Mouse (Mus musculus) CH12.LX (cell line): ENCODE results near the gene BC005624. TPM values are rescaled to one million over a fixed set of nuclear protein-coding genes. Genes with fewer than 3 reads are reported as not detected.

Experiments
- DNase-seq: peaks from one replicate; pipeline ENCODE4 v3.0.0-alpha.2; 2013; ENCODE audit errors: extremely low read depth
- H3K27ac ChIP-seq: 2 replicates; pipeline ENCODE4 v1.5.1; 2012; ENCODE audit warnings: low read depth, mild to moderate bottlenecking, control low read depth, moderate library complexity; ENCODE audit not compliant: insufficient read depth
- H3K27me3 ChIP-seq: replicated peaks from 2 replicates; pipeline ENCODE3; 2012; ENCODE audit warnings: inconsistent platforms
- H3K36me3 ChIP-seq, 2 experiments: replicated peaks in 1 of 2; 2 replicates each; pipeline versions ENCODE3 to v1.6.1; 2012; ENCODE audit warnings: inconsistent platforms in 1 of 2, low read length in 1 of 2, mild to moderate bottlenecking in 1 of 2, mixed read lengths in 1 of 2, moderate library complexity in 1 of 2; ENCODE audit not compliant: control insufficient read depth in 1 of 2, insufficient read depth in 1 of 2
- H3K4me1 ChIP-seq, 2 experiments: 2 replicates each; pipeline ENCODE4 v1.6.1; 2012; ENCODE audit warnings: inconsistent platforms in 1 of 2, moderate library complexity in 1 of 2; ENCODE audit not compliant: insufficient read depth in 2 of 2, control insufficient read depth in 1 of 2
- H3K4me2 ChIP-seq: 2 replicates; pipeline ENCODE4 v1.6.1; 2012; ENCODE audit warnings: low read depth, mild to moderate bottlenecking, control low read depth; ENCODE audit not compliant: poor library complexity, insufficient read depth, severe bottlenecking
- H3K4me3 ChIP-seq, 3 experiments: fragments of 150-350 bp in 1 of 3; sonication (generic) in 1 of 3; replicated peaks in 1 of 3; 2 replicates each; pipeline versions ENCODE3 to v1.5.1; 2011 to 2012; ENCODE audit warnings: low read depth in 2 of 3, low read length in 2 of 3, mild to moderate bottlenecking in 2 of 3, moderate library complexity in 2 of 3, control low read depth in 1 of 3, improper control_type of control experiment in 1 of 3, inconsistent platforms in 1 of 3, mixed read lengths in 1 of 3; ENCODE audit not compliant: poor library complexity in 1 of 3
- H3K79me2 ChIP-seq: replicated peaks from 2 replicates; pipeline ENCODE4 v1.6.1; 2012; ENCODE audit warnings: mild to moderate bottlenecking, moderate library complexity; ENCODE audit not compliant: control insufficient read depth, poor library complexity, insufficient read depth, severe bottlenecking; ENCODE audit errors: extremely low read depth
- H3K9ac ChIP-seq: 2 replicates; pipeline ENCODE4 v1.6.1; 2012; ENCODE audit warnings: low read depth, mild to moderate bottlenecking, control low read depth, moderate library complexity; ENCODE audit not compliant: insufficient read depth
- H3K9me3 ChIP-seq: replicated peaks from 2 replicates; pipeline ENCODE3; 2012; ENCODE audit warnings: low read length, inconsistent platforms, mixed read lengths
- BHLHE40 ChIP-seq: IDR thresholded peaks from 2 replicates; pipeline ENCODE4 v1.6.1; 2011; ENCODE audit warnings: mild to moderate bottlenecking, low read depth, low read length, improper control_type of control experiment
- CTCF ChIP-seq, 2 experiments: IDR thresholded peaks in 1 of 2; conservative IDR thresholded peaks in 1 of 2; 2 replicates each; pipeline ENCODE4 v1.5.1; 2011 to 2012; ENCODE audit warnings: low read depth in 2 of 2, low read length in 2 of 2, improper control_type of control experiment in 1 of 2, inconsistent platforms in 1 of 2, mild to moderate bottlenecking in 1 of 2, moderate library complexity in 1 of 2
- ELF1 ChIP-seq: IDR thresholded peaks from 2 replicates; pipeline ENCODE4 v1.6.1; 2014; ENCODE audit warnings: low read depth, mild to moderate bottlenecking, inconsistent platforms, low read length, improper control_type of control experiment
- EP300 ChIP-seq: IDR thresholded peaks from 2 replicates; pipeline ENCODE4 v1.6.1; 2011; ENCODE audit warnings: low read length, improper control_type of control experiment
- ETS1 ChIP-seq: conservative IDR thresholded peaks from 2 replicates; pipeline ENCODE4 v1.6.1; 2012; ENCODE audit warnings: low read depth, mild to moderate bottlenecking, inconsistent platforms, low read length, improper control_type of control experiment, moderate library complexity
- HCFC1 ChIP-seq: IDR thresholded peaks from 2 replicates; pipeline ENCODE4 v1.6.1; 2012; ENCODE audit warnings: low read depth, mild to moderate bottlenecking, inconsistent platforms, low read length, improper control_type of control experiment
- JUND ChIP-seq: conservative IDR thresholded peaks from 2 replicates; pipeline ENCODE4 v1.6.1; 2011; ENCODE audit warnings: low read depth, low read length, improper control_type of control experiment
- MAX ChIP-seq: IDR thresholded peaks from 2 replicates; pipeline ENCODE4 v1.6.1; 2011; ENCODE audit warnings: low read length, improper control_type of control experiment
- MAZ ChIP-seq: IDR thresholded peaks from 2 replicates; pipeline ENCODE4 v1.6.1; 2012; ENCODE audit warnings: low read depth, mild to moderate bottlenecking, inconsistent platforms, low read length, improper control_type of control experiment, moderate library complexity
- MXI1 ChIP-seq: IDR thresholded peaks from 2 replicates; pipeline ENCODE4 v1.6.1; 2011; ENCODE audit warnings: mild to moderate bottlenecking, low read depth, low read length, improper control_type of control experiment
- POLR2A ChIP-seq: IDR thresholded peaks from 2 replicates; pipeline ENCODE4 v1.6.1; 2011; ENCODE audit warnings: low read depth, mild to moderate bottlenecking, improper control_type of control experiment, low read length
- SMC3 ChIP-seq: IDR thresholded peaks from 2 replicates; pipeline ENCODE4 v1.6.1; 2011; ENCODE audit warnings: low read depth, low read length, improper control_type of control experiment
- UBTF ChIP-seq: IDR thresholded peaks from 2 replicates; pipeline ENCODE4 v1.6.1; 2012; ENCODE audit warnings: low read depth, mild to moderate bottlenecking, inconsistent platforms, low read length, improper control_type of control experiment, moderate library complexity
- USF2 ChIP-seq: conservative IDR thresholded peaks from 2 replicates; pipeline ENCODE4 v1.6.1; 2011; ENCODE audit warnings: low read depth, low read length, improper control_type of control experiment
- ZC3H11A ChIP-seq: IDR thresholded peaks from 2 replicates; pipeline ENCODE4 v1.6.1; 2012; ENCODE audit warnings: low read depth, mild to moderate bottlenecking, inconsistent platforms, low read length, improper control_type of control experiment
- ZNF384 ChIP-seq: IDR thresholded peaks from 2 replicates; pipeline ENCODE4 v1.6.1; 2012; ENCODE audit warnings: low read depth, low read length, improper control_type of control experiment, inconsistent platforms
- dilution Hi-C: fragments of 300-500 bp; cut with MboI; formaldehyde crosslinking; loops from 2 replicates; pipeline ENCODE4 v1.14.3; 2020; ENCODE audit warnings: low sequenced_read_pairs; ENCODE audit not compliant: extremely low pct_unique_long_range_greater_than_20kb, extremely low pct_ligation_motif_present
- in situ Hi-C: fragments of 300-500 bp; cut with MboI; formaldehyde crosslinking; loops from 3 replicates; pipeline ENCODE4 v1.14.3; 2019; ENCODE audit warnings: low sequenced_read_pairs, low pct_ligation_motif_present, low pct_unique_long_range_greater_than_20kb, mixed read lengths
- polyA plus RNA-seq: library from polyadenylated mRNA; unstranded; fragments of >175 nt; gene quantifications from 2 replicates; pipeline ENCODE4 v1.2.1, GENCODE M21; 2012; ENCODE audit warnings: low read depth; ENCODE audit not compliant: insufficient read length
- total RNA-seq, 2 experiments: library from RNA; depleted of rRNA; stranded (reverse); fragments of 300-350 nt in 1 of 2; fragments of >200 nt in 1 of 2; gene quantifications; 2 replicates each; pipeline ENCODE4 v1.2.3; 2012 to 2014

The BC005624 gene
- total and polyA plus RNA-seq, 3 experiments, result 40.5 to 68.1 (median 43.2) TPM

DNA sequence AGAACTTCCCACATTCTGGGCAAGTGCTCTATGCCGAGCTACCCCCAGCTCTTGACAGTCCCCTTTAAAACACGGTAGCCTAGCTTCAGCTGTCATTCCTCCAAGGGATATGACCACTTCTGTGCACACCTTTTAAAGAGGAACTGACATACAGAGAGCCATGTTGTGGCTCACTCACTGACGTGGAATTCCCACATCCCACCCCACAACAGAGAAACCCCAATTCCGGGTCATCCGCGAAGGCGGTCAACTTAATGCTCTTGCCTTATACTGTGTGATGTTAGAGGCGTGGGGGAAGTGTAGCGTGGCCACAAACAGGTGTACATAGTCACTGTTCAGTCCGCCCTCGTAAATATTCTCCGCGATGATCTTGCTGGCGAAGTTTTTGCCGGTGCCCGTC lies 15.2 kb downstream of the BC005624 start:
- peak overlapping the region; percentile 90 for H3K9ac ChIP-seq
- in situ Hi-C loops (no loop called here), dilution Hi-C loops (no loop called here)
- H3K4me3 ChIP-seq, result peak overlapping the region; percentile 87 to 99 (median 98)
- peaks cover 19% of the 10 kb centered on the region for H3K79me2 ChIP-seq
- H3K4me2 ChIP-seq, result peak overlapping the region; percentile 67
- TF ChIP-seq POLR2A (no peak), CTCF (conservative IDR thresholded peaks at IDR 0.05 in 1 of 2, IDR thresholded peaks at IDR 0.05 in 1 of 2; ENCODE audit: low read depth in 2 of 2, low read length in 2 of 2) (no peak), BHLHE40 (0 out of 2 replicates have a peak, but pooled peaks have one; percentile 18), SMC3 (no peak), MAZ (0 out of 2 replicates have a peak, but pooled peaks have one; percentile 35)
- H3K9me3 ChIP-seq, result no peaks in the 10 kb centered on the region
- H3K27me3 ChIP-seq, result no peaks in the 10 kb centered on the region
- no peak overlapping the region for H3K27ac ChIP-seq
- peaks cover 34 to 61% of the 10 kb centered on the region in 2 experiments for H3K36me3 ChIP-seq
- H3K4me1 ChIP-seq, result peaks cover 3 to 19% of the 10 kb centered on the region in 2 experiments
- peak; percentile 21 for DNase-seq

DNA sequence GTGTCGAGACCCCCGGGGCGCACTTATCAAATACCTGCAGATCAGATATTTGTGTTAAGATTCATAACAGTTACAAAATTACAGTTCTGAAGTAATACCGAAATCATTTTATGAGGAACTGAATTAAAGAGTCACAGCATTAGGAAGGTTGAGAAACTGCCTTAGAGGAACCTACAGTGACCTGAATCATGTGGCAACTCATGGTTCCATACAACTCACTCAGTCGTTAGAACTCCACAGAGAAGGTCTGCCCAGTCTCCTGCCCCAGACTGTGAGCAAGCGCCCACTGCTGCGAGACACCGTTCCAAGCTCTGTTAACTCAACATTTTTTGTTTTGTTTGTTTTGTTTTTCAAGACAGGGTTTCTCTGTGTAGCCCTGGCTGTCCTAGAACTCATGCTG lies 16.4 kb downstream of the BC005624 start:
- in situ Hi-C loops, result no loop called here
- no peaks in the 10 kb centered on the region for H3K9me3 ChIP-seq
- peaks cover 19% of the 10 kb centered on the region for H3K79me2 ChIP-seq
- no peak overlapping the region for H3K9ac ChIP-seq
- no peaks in the 10 kb centered on the region for H3K27me3 ChIP-seq
- no peak overlapping the region for H3K27ac ChIP-seq
- no peak overlapping the region for H3K4me2 ChIP-seq
- peaks cover 46 to 66% of the 10 kb centered on the region in 2 experiments for H3K36me3 ChIP-seq
- DNase-seq, result no peak
- peaks cover 3 to 19% of the 10 kb centered on the region in 2 experiments for H3K4me1 ChIP-seq
- no peak overlapping the region for H3K4me3 ChIP-seq
- dilution Hi-C loops, result no loop called here
- TF ChIP-seq JUND, result no peak

DNA sequence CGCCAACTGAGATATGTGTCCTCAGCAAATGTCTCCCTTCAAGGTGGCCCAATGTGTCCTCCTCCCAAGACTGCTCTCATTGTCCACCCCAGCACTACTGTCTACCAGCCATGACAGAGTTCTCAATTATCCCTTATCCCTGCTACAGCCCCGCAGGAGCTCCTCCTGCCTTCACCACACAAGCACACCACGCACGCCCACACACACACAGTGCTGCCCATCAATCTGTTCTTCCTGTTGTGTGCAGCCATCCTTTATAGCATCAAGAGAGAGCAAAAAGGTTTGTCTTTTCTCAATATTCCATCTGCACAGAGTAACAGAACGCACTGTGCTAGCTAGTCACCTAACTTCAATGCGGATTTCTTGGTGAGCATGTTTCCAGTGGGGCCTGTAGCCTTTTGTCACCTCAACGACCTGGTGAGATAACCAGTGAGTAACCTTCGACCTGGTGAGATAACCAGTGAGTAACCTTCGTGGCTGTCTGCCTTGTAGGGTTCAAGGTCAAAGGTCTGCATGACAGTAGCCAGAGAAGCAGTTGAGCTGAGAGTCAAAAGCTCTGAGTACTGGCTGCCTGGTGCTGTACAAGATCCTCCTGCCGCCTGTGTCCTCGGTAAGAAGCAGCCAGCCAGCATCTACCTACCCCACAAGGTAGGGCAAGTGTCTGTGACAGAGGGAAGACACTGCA lies 19.3 kb downstream of the BC005624 start:
- dilution Hi-C loops, result no loop called here
- in situ Hi-C loops, result no loop called here
- DNase-seq, result no peak
- Histone ChIP-seq H3K79me2 (peaks cover 19% of the 10 kb centered on the region), H3K27ac (no peak overlapping the region), H3K27me3 (no peaks in the 10 kb centered on the region), H3K9ac (no peak overlapping the region), H3K4me2 (no peak overlapping the region), H3K36me3 (peaks cover 69 to 87% of the 10 kb centered on the region in 2 experiments), H3K4me3 (no peak overlapping the region), H3K4me1 (peaks cover 3 to 19% of the 10 kb centered on the region in 2 experiments), H3K9me3 (no peaks in the 10 kb centered on the region)
- TF ChIP-seq EP300, result no peak
- TF ChIP-seq UBTF, result no peak
- TF ChIP-seq HCFC1, result no peak
- no peak for TF ChIP-seq USF2
- TF ChIP-seq ETS1, result no peak
- no peak for TF ChIP-seq CTCF (conservative IDR thresholded peaks at IDR 0.05 in 1 of 2, IDR thresholded peaks at IDR 0.05 in 1 of 2; ENCODE audit: low read depth in 2 of 2, low read length in 2 of 2)
- TF ChIP-seq ZNF384, result no peak
- TF ChIP-seq ELF1, result no peak
- no peak for TF ChIP-seq MAX
- TF ChIP-seq MXI1, result no peak
- no peak for TF ChIP-seq ZC3H11A
